Mouse (Mus musculus): Measurements from ENCODE around the gene Sfta2.
A peak's percentile ranks its signal among the peaks of the same experiment; 100 is the strongest.

The Sfta2 gene

DNA sequence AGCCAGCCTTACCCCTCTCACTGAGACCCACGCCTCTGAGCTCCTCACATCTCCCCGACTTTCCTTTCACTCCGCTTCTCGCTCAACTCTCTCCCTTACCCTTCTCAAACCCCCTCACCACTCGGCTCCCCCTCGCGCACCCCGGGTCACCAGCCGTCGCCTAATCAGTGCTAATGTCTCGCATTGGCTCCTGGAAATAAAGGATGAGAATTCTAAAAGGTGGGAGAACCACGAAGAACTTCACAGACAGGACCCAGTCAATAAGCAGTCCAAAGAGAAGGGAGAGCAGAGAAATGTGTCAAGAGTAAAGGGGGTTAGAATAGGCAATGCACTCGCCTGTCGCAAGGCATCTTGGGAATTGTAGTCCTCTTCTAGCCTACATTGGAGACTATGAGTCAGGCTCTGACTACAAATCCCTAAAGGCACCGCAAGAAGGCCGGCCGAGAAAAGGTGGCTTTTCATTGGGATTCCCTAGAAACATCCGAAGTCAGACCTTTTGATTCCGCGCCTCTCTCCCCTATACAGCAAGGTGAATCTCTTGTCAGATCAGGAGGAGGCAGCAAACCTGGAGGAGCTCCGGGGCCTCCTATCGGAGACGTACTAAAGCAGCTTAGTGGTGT, 72.2 kb downstream of the Sfta2 start, which contains the start of gene Gtf2h4:
Gene Gtf2h4 (minus strand): TSS at position 324 of the 620 bp plus-strand sequence.
- peak; percentile 96 for DNase-seq (ENCODE audit: low read depth, low spot score)

DNA sequence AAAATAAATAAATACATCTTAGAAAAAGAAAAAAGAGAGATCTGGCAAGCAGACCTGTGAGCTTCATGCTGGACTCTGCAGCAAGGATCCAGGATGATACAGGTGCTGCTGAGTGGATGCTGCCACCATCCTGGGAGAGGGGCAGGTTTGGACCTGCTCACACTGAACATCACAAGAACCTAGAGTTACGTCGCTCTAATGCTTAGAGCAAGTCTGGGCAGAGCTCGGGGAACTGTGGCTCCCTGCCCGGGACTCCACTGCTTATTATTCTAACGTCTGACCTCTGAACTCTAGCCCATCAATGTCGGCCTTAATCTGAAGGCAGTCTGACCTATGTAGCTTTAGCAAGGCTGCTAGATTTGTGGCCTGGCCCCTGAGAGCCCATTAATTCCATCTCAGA, 79.2 kb downstream of the Sfta2 start:
- DNase-seq (ENCODE audit: low read depth, low spot score), result peak; percentile 41

DNA sequence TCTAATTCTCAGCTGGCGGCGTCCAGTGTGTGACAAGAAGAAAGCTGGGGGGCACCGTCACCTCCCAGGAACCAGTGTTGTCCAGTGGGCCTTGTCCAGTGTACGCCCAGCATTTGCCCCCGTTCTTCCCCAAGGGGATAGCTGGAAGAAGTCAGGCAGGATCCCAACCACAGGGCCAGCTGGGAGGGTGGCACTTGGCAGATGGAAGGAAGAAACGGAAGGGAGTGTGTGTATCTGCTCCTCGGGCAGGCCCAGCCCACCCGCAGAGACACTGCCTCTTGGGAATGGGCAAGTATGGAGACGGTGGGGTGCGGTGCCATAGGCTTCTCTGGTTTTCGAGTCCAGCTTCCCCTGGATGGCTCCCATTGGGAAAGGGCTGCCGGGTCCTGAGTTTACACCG, 80.6 kb downstream of the Sfta2 start:
- DNase-seq (ENCODE audit: low read depth, low spot score), result peak; percentile 36

DNA sequence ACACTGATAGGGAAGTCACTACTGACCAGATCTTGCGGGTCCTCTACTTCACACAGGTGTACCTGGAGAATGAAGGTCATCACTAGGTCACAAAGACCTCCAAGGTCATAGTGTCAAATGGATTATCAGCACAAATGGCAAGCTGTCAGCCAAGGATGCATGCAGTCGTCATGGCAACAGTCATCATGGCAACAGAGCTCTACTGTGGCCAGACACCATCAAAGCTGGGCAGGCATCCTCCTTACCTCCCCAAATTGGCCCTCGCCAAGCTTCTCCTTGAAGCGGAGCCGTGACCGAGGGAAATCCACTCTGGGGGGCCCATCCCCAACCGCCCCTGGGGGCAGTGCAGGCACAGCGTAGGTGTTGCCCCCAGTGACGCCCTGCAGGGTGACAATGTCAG, 83.7 kb downstream of the Sfta2 start:
- peak; percentile 43 for DNase-seq (ENCODE audit: low read depth, low spot score)

DNA sequence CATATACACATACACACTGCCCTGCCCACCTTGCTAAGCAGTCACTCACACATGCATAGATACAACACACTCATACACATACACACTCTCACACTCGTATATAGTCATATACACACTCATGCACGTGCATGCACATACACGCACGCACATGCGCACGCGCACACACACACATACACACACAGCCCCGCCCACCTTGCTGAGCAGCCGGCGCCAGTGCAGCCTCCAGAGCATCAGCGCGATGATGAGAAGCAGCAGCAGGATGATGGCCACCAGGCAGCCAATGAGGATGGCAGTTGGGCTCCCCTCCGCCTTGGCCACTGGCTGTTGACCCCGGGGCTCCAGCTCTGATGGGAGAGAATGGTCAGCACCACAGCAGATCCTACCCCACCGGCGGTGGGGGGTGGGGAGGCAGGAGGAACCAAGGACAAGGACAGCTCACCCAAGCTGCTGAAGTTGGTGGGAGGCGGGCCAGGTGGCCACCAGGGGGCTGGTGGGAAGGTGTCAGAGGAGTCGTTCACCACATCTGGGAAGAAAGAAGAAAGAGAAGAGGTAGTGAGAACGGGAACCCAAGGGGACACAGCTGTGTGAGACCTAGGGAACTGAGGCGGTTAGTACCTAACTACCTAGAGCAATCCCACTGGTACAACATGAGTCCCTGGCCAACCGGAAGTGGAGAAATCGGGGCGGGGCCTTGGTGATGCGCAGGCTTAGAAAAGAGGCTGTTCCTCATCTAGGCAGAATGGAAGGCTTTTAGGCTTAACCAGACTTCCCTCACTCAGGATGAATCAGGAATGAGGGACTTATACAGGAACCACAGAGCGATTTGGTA, 87.2 kb downstream of the Sfta2 start:
- peak; percentile 72 for DNase-seq (ENCODE audit: low read depth, low spot score)

DNA sequence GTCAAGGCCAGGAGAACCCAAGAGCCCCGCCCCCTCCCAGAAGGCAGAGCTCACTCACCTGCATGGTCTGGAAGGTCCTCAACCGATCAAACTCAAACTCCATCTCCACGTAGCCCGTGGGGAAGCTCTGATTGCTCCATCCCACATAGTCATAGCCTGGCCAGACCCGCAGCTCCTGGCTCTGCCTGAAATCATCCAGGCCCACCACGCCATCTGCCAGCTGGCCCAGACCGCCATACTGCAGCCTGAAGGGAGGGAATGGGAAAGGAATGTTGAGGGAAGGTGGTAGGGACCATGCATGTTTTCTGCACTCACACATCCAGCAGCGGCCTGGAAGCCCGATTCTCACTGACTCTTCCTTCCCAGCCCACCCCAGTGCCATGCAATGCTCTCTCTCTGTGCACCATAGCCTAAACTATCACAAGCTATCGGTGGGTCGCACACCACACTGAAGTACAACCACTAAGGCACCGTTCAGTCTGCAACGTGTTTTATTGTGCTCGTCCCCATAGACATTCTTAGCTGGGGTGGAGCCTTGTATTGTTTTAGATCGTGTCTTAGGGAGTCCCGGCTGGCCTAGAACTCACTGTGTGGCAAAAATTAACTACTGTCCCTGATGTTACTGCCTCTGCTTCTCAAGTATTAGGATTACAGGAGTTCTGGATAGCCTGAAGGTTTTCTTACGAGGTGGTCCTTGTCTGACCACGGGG, 88.7 kb downstream of the Sfta2 start:
- peak; percentile 53 for DNase-seq (ENCODE audit: low read depth, low spot score)

DNA sequence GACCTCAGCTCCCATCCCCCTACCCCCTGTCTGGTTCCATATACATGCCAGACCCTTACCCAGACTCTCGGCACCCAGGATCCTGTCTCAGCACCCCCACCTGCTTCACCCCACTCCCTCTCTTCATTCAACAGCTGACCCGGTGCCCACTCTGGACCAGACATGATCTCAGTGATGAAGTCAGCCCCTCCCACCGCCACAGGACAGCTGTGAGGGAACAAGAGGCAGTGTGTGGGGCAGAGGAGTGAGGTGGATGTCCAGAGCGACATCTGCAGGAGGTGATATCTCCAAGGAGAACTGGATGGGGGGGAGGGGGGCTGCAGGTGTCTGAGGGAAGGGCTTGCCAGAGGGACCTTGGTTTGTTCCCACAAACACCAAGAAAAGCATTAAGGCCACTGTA, 90.5 kb downstream of the Sfta2 start:
- DNase-seq (ENCODE audit: low read depth, low spot score), result no peak

DNA sequence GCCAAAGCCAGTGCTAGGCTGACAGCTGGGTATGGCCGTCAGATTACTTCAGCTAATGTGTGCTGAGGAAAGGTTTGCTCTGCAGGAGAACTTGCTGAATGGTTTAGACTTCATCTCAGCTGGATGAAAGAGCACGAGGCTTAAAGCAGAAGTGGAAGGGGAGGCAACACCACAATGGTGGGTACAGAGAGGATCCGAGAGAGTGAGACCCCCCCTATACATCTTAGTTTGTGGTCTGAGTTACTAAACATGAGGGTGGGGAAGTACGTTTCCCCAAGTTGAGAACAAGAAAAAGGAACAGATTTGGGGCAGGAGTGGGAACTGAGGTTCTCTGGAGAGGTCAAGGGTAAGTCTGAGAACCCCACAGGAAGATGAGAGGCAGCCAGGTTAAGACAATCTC, 91.0 kb downstream of the Sfta2 start:
- DNase-seq (ENCODE audit: low read depth, low spot score), result no peak

DNA sequence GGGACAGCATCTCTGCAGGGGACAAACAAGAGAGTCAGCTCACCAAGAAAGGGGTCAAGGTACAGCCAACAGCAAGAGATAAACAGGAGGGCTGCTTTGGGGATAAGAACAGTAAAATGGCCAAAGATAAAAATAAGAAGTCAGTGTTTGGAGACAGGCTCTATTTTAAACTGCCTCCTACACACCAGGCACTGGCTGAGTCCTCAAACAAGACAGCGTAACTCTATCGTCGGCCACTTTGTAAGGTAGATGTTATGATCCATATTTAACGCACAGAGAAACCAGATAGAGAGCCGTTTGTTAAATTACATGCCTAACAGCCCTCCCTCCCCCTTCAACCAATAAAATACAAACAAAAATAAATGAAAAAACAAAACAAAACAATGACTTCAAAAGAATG, 92.6 kb downstream of the Sfta2 start:
- no peak for DNase-seq (ENCODE audit: low read depth, low spot score)

DNA sequence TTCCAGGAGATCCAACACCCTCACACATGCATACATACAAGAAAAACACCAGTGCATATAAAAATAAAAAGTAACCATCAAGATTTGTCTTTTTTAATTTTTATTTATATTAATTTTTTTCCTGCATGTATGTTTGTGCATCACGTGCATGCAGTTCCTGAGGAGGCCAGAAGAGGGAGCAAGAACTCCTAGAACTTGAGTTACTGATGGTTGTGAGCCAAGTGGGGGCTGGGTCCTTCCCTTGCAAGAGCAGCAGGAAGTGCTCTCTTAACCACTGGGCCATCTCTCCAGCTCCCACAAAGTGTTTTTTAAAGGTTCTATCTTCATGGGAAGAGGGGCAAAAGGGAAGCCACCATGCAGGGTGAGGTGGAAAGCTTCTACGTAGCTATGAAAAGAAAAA, 93.9 kb downstream of the Sfta2 start:
- DNase-seq (ENCODE audit: low read depth, low spot score), result peak; percentile 90

DNA sequence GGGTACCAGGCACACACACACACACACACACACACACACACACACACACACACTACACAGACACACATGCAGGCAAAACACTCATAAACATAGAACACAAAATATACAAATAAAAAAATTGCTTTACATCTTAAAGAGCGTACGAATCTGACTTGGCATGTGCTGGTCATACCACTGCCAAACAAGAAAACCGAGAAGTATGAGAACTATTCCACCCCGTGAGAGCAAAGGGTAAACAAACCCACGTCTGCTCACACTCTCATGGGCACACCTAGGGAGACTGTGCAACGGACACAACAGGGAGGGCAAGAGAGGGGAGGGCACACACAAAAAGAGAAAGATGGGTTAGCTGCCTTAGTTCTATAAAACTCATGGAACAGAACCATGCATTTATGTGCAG, 95.3 kb downstream of the Sfta2 start:
- no peak for DNase-seq (ENCODE audit: low read depth, low spot score)

DNA sequence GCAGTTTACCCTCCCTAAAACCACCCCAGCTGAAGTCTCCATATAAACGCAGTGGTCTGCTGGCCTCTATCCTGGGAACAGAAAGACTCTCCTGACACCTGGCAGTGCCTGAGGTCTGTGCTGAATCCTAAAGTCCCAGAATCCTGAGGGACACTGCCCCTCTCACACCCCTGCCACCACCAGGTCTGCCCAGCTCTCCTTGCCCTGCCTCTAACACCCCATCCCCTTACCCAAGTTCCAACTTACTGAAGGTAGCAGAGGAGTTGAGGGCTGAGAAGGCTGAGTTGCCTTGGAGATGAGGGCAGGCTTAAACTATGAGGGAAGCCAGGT, 96.0 kb downstream of the Sfta2 start:
- DNase-seq (ENCODE audit: low read depth, low spot score), result no peak

DNA sequence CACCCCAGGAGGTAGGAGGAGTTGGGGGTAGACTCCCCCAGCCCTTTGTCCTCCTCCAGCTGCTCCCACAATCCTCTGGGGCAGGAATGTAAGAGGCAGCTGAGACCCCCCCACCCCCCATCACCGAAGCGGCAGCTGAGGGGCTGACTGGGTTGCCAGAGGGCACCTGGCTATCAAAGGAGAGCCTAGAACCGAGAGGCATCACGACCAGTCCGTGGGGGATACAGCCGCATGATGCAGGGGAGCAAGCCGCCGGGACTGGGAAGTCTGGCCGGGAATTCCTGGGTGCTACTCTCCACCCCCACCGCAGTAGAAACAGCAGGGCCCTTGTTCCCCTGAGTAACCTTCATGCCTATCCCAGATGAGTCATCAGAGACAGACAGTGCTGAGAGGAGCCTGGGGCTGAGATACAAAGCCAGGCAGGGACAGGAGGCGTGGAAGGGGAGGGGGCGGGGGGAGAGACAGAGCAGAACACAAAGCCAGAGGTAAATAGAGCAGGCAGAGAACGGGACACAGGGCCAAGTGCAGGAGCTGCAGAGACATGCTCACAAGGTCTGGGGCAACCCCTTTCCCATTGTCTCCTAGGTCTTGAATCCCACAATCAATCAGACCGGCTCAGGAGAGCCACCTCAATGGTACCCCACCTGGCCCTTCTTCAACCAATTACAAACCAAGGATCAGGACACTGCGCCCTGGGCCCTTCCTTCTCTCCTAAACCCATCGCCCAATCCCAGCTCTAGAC, 96.6 kb downstream of the Sfta2 start:
- DNase-seq (ENCODE audit: low read depth, low spot score), result peak; percentile 86

DNA sequence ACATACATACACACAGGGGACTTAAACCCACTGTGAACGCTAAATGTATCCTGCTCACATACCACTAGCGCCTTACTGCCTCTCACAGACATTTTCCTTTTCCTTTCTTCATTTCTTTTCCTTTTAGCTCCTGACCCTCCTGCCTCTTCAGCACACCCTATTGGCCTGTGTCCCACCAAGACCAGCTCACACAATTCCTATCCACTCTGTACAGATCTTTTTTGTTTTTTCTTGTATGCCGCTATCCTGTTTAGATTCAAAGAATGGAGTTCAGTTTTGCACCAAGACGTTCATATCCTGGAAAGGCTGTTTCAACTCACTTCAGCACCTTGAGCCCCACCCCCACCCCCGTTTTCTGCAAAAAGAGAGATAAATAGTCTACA, 97.1 kb downstream of the Sfta2 start:
- DNase-seq (ENCODE audit: low read depth, low spot score), result no peak

DNA sequence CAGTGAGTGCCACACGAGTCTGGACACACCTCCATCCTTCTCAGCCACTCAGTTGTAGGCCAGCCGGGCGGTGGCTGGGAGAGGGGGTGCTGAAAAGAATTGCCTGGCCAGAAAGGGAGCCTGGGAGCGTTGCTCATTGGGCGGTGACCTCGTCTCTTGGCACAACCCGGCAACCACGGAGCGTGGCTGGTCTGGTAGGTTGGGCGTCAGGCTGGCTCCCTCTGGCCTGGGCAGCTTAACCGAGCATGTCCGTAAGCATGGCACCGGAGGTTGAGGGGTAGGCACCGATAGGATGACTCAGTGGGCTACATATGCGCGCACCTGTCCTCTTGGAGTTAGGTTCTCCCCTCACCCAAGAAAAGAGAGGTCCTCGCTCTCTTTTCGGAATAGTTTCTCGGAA, 98.6 kb downstream of the Sfta2 start:
- peak; percentile 56 for DNase-seq (ENCODE audit: low read depth, low spot score)
